Mouse (Mus musculus): Measurements from ENCODE around the gene Car5a.

The Car5a gene

GRCm38 (mm10) chr8:121884181-121884580 lies 60.5 kb downstream of the Car5a start:
- DNase-seq (ENCODE audit: extremely low read depth, low read depth): no peak

GRCm38 (mm10) chr8:121881921-121882320 lies 62.8 kb downstream of the Car5a start:
- no peak for DNase-seq (ENCODE audit: extremely low read depth, low read depth)

- DNase-seq (ENCODE audit: extremely low read depth, low read depth): no peak
Measured at GRCm38 (mm10) chr8:121880818-121881217, 63.9 kb downstream of the Car5a start.

GRCm38 (mm10) chr8:121879712-121880111 lies 65.0 kb downstream of the Car5a start:
- DNase-seq (ENCODE audit: extremely low read depth, low read depth): no peak

- no peak for DNase-seq (ENCODE audit: extremely low read depth, low read depth)
Measured at GRCm38 (mm10) chr8:121877828-121878480, 66.8 kb downstream of the Car5a start.

- no peak for DNase-seq (ENCODE audit: extremely low read depth, low read depth)
Measured at GRCm38 (mm10) chr8:121877212-121877611, 67.5 kb downstream of the Car5a start.

GRCm38 (mm10) chr8:121875517-121875916 lies 69.2 kb downstream of the Car5a start:
- DNase-seq (ENCODE audit: extremely low read depth, low read depth): no peak

- DNase-seq (ENCODE audit: extremely low read depth, low read depth): no peak
Measured at GRCm38 (mm10) chr8:121875045-121875444, 69.7 kb downstream of the Car5a start.

- no peak for DNase-seq (ENCODE audit: extremely low read depth, low read depth)
Measured at GRCm38 (mm10) chr8:121874031-121874430, 70.7 kb downstream of the Car5a start.

- DNase-seq (ENCODE audit: extremely low read depth, low read depth): no peak
Measured at GRCm38 (mm10) chr8:121871833-121872440, 72.8 kb downstream of the Car5a start.

- DNase-seq (ENCODE audit: extremely low read depth, low read depth): no peak
Measured at GRCm38 (mm10) chr8:121870190-121870589, 74.5 kb downstream of the Car5a start.

- DNase-seq (ENCODE audit: extremely low read depth, low read depth): no peak
Measured at GRCm38 (mm10) chr8:121868896-121869295, 75.8 kb downstream of the Car5a start.

- no peak for DNase-seq (ENCODE audit: extremely low read depth, low read depth)
Measured at GRCm38 (mm10) chr8:121868196-121868595, 76.5 kb downstream of the Car5a start.
